20 mouse cellular contexts compared by ENCODE assay signal in the genomic region with DNA sequence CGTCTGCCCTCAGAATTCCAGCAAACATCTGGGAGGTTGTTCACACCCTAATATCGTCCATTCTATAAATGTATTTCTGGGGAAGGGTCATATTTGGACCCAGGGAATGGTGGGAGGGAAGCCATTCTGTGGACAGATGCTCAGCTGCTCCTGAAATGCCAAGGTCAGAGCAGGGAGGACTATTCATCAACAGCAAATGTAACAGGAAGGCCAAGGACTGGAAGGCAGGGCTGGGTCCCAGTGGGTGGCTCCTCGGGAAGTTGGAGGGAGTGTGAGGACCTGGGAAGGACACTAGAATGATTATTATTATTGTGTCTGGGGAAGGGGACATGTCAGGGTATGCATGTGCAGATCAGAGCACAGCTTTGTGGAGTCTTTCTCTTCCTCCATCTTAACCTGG. TPM values are rescaled to one million over a fixed set of nuclear protein-coding genes. Genes with fewer than 3 reads are reported as not detected.
A peak's percentile ranks its signal among the peaks of the same experiment; 100 is the strongest.
DNase-seq lines count a peak whose midpoint lies in the region; TF ChIP-seq lines count a peak whose summit lies in the region.
"Had no signal": no experiment of that assay in that cellular context is flagged by ENCODE, and none has a peak within 500 bp of the region (broad histone marks: within the 10 kb centered on the region; RNA-seq: fewer than 3 reads in every experiment).

No protein-coding gene starts in this region.

- TF ChIP-seq CTCF in heart, adult 2 months (IDR thresholded peaks at IDR 0.05): no peak

- H3K27ac ChIP-seq in heart, adult 2 months: no peak overlapping the region
- H3K27ac ChIP-seq: embryonic facial prominence, embryonic 15.5 days; forebrain, embryonic 10.5 days; forebrain, embryonic 12.5 days had no signal

- no peak overlapping the region for H3K9ac ChIP-seq in heart, adult 2 months (ENCODE audit: low read depth, low read length)
- H3K9ac ChIP-seq: embryonic facial prominence, embryonic 13.5 days; embryonic facial prominence, embryonic 15.5 days; forebrain, embryonic 12.5 days had no signal

- TF ChIP-seq EP300 in heart, adult 2 months (IDR thresholded peaks at IDR 0.05; ENCODE audit: insufficient read depth, low read depth, low read length): no peak

- no peak overlapping the region for H3K4me3 ChIP-seq in heart, adult 2 months
- H3K4me3 ChIP-seq: embryonic facial prominence, embryonic 13.5 days; embryonic facial prominence, embryonic 15.5 days; erythroblast, embryonic 14.5 days; forebrain, embryonic 10.5 days; forebrain, embryonic 12.5 days had no signal

- peak; percentile 61 for DNase-seq in adrenal gland, adult 2 months
- DNase-seq in adrenal gland, postnatal 10 days: no peak
- peak; percentile 22 for DNase-seq in heart, adult 11 months
- DNase-seq in heart, adult 2 months: no peak
- DNase-seq in adrenal gland, postnatal 36 days: peak; percentile 40 to 46
- no peak for DNase-seq in left cerebral cortex, adult 11 months (ENCODE audit: low spot score)
- DNase-seq: cerebellum, adult 11 months; cerebellum, adult 18-20 months; cerebellum, adult 8-10 months; cerebellum, adult 9-11 months; cerebellum, postnatal 14 days; cerebellum, postnatal 36 days; embryo, embryonic 11 days had no signal

- H3K36me3 ChIP-seq in heart, adult 2 months (ENCODE audit: control insufficient read depth, insufficient read depth, low read length): no peaks in the 10 kb centered on the region
- H3K36me3 ChIP-seq: embryonic facial prominence, embryonic 13.5 days; embryonic facial prominence, embryonic 15.5 days; forebrain, embryonic 10.5 days; forebrain, embryonic 12.5 days had no signal

- no peaks in the 10 kb centered on the region for H3K27me3 ChIP-seq in heart, adult 2 months (ENCODE audit: control insufficient read depth, insufficient read depth, low read length)
- H3K27me3 ChIP-seq: embryonic facial prominence, embryonic 13.5 days; embryonic facial prominence, embryonic 15.5 days; forebrain, embryonic 12.5 days had no signal

- intact Hi-C loops in heart, adult 2 months (cut with DNase I): no loop called here

- TF ChIP-seq POLR2A in heart, adult 2 months (IDR thresholded peaks at IDR 0.05; ENCODE audit: insufficient read depth, low read depth, low read length): no peak

- no peaks in the 10 kb centered on the region for H3K79me2 ChIP-seq in heart, adult 2 months (replicated peaks; ENCODE audit: control insufficient read depth, insufficient read depth, low read length)

- no peaks in the 10 kb centered on the region for H3K4me1 ChIP-seq in heart, adult 2 months (ENCODE audit: control insufficient read depth, insufficient read depth, low read length)
- H3K4me1 ChIP-seq: forebrain, embryonic 12.5 days had no signal

- 69% methylated on average over 3 of the region's 3 CpGs for WGBS in heart, adult 2 months

RNA-seq across cellular contexts. Expression of gene Cyp26b1, which starts 55.0 kb away (rescaled TPM):
- total RNA-seq in adrenal gland, adult 2 months (2021): 10 to 100 TPM; 25.6 to 28.6 TPM
- polyA plus RNA-seq in adrenal gland, adult 2 months (2012; rRNA removed): 1.2 and 6.4 TPM in 2 replicates
- 1 to 10 TPM; 3.8 to 6.1 TPM for total RNA-seq in adrenal gland, postnatal 10 days (2021)
- total RNA-seq in heart, adult 2 months (2021): 10 to 100 TPM; 17.1 to 41.4 TPM
- 1.8 and 30.9 TPM in 2 replicates for polyA plus RNA-seq in heart, adult 2 months (2012; rRNA removed)
- total RNA-seq in adrenal gland, postnatal 36 days (2021): 10 to 100 TPM in 1 of 2 experiments, 1 to 10 TPM in 1; 7.1 to 14.1 TPM
- total RNA-seq: common myeloid progenitor, adult 5-6 weeks; MEL had no signal
- polyA plus RNA-seq: erythroblast, embryonic 14.5 days had no signal

Comparison
In these comparisons a context has a peak if more than half of its experiments do, and no peak if none do; other contexts are left out.
1. DNase-seq: peak in adrenal gland, adult 2 months (single experiment), heart, adult 11 months (single experiment) and adrenal gland, postnatal 36 days (2 of 2); none in adrenal gland, postnatal 10 days (single experiment), heart, adult 2 months (0 of 2) and left cerebral cortex, adult 11 months (single experiment).